Mouse (Mus musculus) midbrain, embryonic 10.5 days (tissue): ENCODE measurements at regions not wholly inside any gene's neighbourhood (a gene's known extent, or its start where the extent isn't known, plus 50 kb on each side); places are given as distances from the start of the nearest gene placed in this dataset.

Experiments
- DNase-seq: peaks from one replicate; pipeline ENCODE4 v3.0.0-alpha.2; 2017; ENCODE audit warnings: low spot score
- H3K27ac ChIP-seq: fragments of 300-500 bp; sonication (generic); replicated peaks from 2 replicates; pipeline ENCODE4 v1.5.1; 2016; ENCODE audit warnings: mild to moderate bottlenecking
- H3K27me3 ChIP-seq: fragments of 300-500 bp; sonication (generic); 2 replicates; pipeline ENCODE4 v1.6.1; 2016; ENCODE audit warnings: low read depth, mild to moderate bottlenecking; ENCODE audit not compliant: poor library complexity, severe bottlenecking
- H3K36me3 ChIP-seq: fragments of 300-500 bp; sonication (generic); 2 replicates; pipeline ENCODE4 v1.6.1; 2016; ENCODE audit warnings: mild to moderate bottlenecking, moderate library complexity
- H3K4me1 ChIP-seq: fragments of 300-500 bp; sonication (generic); 2 replicates; pipeline ENCODE4 v1.6.1; 2016
- H3K4me3 ChIP-seq: fragments of 300-500 bp; sonication (generic); 2 replicates; pipeline ENCODE4 v1.5.1; 2016; ENCODE audit warnings: mild to moderate bottlenecking, moderate library complexity
- H3K9me3 ChIP-seq: fragments of 300-500 bp; sonication (generic); replicated peaks from 2 replicates; pipeline ENCODE4 v1.6.1; 2016; ENCODE audit warnings: mild to moderate bottlenecking
- WGBS: fragments of 180-500 bp; shearing (Covaris S2); methylation state at CpG from one replicate; pipeline ENCODE4 v1.1.7; 2016; 5-methylcytosine and 5-hydroxymethylcytosine counted together

DNA sequence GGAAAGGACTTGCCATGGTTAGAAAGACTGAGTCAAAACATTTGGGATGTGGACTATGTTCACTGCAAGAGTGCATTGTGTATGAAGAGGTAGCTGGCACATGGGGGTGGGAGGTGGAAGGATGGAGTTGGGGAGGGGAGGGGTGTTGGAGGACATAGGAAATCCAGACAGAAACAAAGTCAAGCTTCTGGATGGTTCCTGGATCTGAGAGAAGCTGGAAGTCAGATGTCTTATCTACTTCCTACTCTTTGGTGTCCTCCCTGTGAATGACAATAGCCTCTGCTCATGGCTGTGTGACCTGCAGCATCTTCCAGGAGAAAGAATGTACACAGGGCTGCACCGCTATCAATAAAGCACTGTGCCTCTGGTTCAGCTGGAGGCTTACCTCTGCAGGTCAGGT lies 491.3 kb downstream of the Rnf144a start:
- Histone ChIP-seq H3K36me3 (no peaks in the 10 kb centered on the region), H3K4me1 (peaks cover 8% of the 10 kb centered on the region), H3K27ac (no peak overlapping the region), H3K9me3 (no peaks in the 10 kb centered on the region), H3K27me3 (no peaks in the 10 kb centered on the region), H3K4me3 (no peak overlapping the region)
- DNase-seq: no peak
- 93% methylated on average over 1 of the region's 1 CpGs for WGBS

- WGBS: 84% methylated on average over 1 of the region's 1 CpGs
- H3K4me3 ChIP-seq: no peak overlapping the region
- no peaks in the 10 kb centered on the region for H3K9me3 ChIP-seq
- no peaks in the 10 kb centered on the region for H3K36me3 ChIP-seq
- no peak overlapping the region for H3K27ac ChIP-seq
- no peak for DNase-seq
- no peaks in the 10 kb centered on the region for H3K4me1 ChIP-seq
- H3K27me3 ChIP-seq: no peaks in the 10 kb centered on the region
Measured at GRCm38 (mm10) chr12:25905614-25906013, 509.4 kb downstream of the Rnf144a start.

- Histone ChIP-seq H3K27ac (no peak overlapping the region), H3K36me3 (no peaks in the 10 kb centered on the region), H3K4me1 (peaks cover 7% of the 10 kb centered on the region), H3K9me3 (no peaks in the 10 kb centered on the region), H3K4me3 (no peak overlapping the region), H3K27me3 (no peaks in the 10 kb centered on the region)
- DNase-seq: no peak
- WGBS: 44% methylated on average over 3 of the region's 3 CpGs
Measured at GRCm38 (mm10) chr12:25896543-25896942, 518.5 kb downstream of the Rnf144a start.

- 63% methylated on average over 1 of the region's 1 CpGs for WGBS
- Histone ChIP-seq H3K27me3 (no peaks in the 10 kb centered on the region), H3K4me3 (no peak overlapping the region), H3K9me3 (no peaks in the 10 kb centered on the region), H3K36me3 (no peaks in the 10 kb centered on the region), H3K4me1 (peaks cover 7% of the 10 kb centered on the region), H3K27ac (no peak overlapping the region)
- no peak for DNase-seq
Measured at GRCm38 (mm10) chr12:25895691-25896090, 519.4 kb downstream of the Rnf144a start.

DNA sequence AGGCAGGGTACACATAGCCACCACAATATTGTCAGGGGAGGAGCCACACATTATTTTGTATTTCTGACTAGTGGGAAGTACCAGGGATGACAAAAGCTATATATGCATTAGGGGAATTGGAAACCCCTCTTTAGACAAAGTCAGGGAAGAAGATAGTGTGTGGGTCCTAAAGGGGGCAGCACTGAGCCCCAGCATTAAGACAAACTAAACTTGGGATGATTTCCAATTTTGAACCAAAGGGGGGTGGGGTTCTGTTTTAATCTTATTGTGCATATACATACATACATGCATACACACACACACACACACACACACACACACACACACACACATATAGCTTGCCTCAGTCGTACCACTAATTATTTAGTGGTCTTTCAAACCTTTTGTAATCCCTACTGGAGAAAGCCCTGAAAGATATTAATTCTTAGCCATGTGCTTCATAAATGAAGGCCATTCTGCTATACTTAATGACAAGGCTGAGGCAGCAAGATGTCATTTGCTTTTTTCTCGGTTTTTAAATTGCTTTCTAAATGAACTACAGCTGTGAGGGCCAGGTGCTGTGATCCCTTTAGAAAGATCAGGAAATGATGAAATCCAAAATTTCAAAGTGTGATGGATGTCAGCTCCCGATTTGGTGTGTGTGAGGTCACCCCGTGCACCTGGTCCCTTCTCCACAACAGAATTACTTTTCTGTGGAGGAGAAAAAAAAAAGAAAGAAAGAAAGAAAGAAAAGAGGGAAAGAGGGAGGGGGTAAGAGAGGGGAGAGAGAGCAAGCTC lies 523.5 kb downstream of the Rnf144a start:
- no peak overlapping the region for H3K27ac ChIP-seq
- no peaks in the 10 kb centered on the region for H3K27me3 ChIP-seq
- WGBS: 76% methylated on average over 4 of the region's 4 CpGs
- no peak overlapping the region for H3K4me3 ChIP-seq
- no peak for DNase-seq
- peaks cover 5% of the 10 kb centered on the region for H3K4me1 ChIP-seq
- no peaks in the 10 kb centered on the region for H3K36me3 ChIP-seq
- no peaks in the 10 kb centered on the region for H3K9me3 ChIP-seq

- no peak for DNase-seq
- no peaks in the 10 kb centered on the region for H3K9me3 ChIP-seq
- no peaks in the 10 kb centered on the region for H3K4me1 ChIP-seq
- WGBS: 81% methylated on average over 1 of the region's 1 CpGs
- no peak overlapping the region for H3K4me3 ChIP-seq
- no peaks in the 10 kb centered on the region for H3K27me3 ChIP-seq
- no peaks in the 10 kb centered on the region for H3K36me3 ChIP-seq
- no peak overlapping the region for H3K27ac ChIP-seq
Measured at GRCm38 (mm10) chr12:25890722-25891121, 524.3 kb downstream of the Rnf144a start.

- no peak for DNase-seq
- WGBS: 86% methylated on average over 5 of the region's 5 CpGs
- H3K9me3 ChIP-seq: no peaks in the 10 kb centered on the region
- H3K4me3 ChIP-seq: no peak overlapping the region
- no peak overlapping the region for H3K27ac ChIP-seq
- no peaks in the 10 kb centered on the region for H3K27me3 ChIP-seq
- no peaks in the 10 kb centered on the region for H3K36me3 ChIP-seq
- H3K4me1 ChIP-seq: no peaks in the 10 kb centered on the region
Measured at GRCm38 (mm10) chr12:25883771-25884171, 531.3 kb downstream of the Rnf144a start.

DNA sequence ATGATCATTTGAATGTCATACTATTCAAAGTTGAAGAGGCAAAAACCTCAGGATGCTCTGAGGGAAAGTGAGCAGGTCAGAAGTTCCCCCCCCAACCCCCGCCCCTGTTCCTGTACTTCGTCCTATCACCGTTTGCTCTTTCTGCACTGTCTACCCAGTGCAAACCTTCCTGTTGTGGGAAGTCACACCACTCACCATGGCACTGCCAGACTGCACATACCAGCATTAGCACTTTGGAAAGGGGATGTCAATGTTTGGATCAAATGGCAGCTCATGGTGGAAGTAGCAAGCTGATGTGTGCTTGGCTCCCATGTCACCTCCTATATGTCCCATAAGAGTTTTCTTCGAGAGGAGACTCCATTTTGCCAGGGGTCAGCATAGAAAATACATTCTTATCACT lies 543.2 kb downstream of the Rnf144a start:
- Histone ChIP-seq H3K4me3 (no peak overlapping the region), H3K36me3 (no peaks in the 10 kb centered on the region), H3K4me1 (peaks cover 10% of the 10 kb centered on the region), H3K27ac (peak overlapping the region; percentile 46; the same call in 1 of the 2 replicates), H3K9me3 (no peaks in the 10 kb centered on the region), H3K27me3 (no peaks in the 10 kb centered on the region)
- WGBS: 86% methylated on average over 4 of the region's 4 CpGs
- no peak for DNase-seq

DNA sequence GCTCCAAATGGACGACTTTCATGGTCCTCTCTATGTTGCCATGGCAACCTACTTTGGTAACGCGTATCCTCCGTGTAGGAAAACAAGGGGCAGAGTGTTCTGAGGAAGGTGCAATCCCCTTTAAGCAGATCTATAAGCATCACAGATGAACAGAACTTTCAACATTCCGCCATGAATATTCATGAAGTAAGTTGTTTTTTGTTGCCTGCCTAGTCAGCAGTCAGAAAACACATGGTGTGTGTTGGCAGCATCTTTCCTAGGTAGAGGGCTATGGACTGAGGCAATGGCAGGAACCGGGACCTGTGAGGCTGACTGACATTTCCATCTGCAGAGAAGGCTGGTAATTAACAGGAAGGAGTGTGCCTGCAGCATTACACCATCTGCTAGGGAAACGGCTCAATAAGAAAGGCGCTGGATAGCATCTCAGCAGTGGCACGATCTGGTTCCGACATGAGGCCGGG lies 544.0 kb downstream of the Rnf144a start:
- Histone ChIP-seq H3K4me3 (no peak overlapping the region), H3K9me3 (no peaks in the 10 kb centered on the region), H3K27me3 (no peaks in the 10 kb centered on the region), H3K4me1 (peaks cover 10% of the 10 kb centered on the region), H3K36me3 (no peaks in the 10 kb centered on the region), H3K27ac (peak overlapping the region; percentile 46; the same call in 1 of the 2 replicates)
- DNase-seq: no peak
- 68% methylated on average over 11 of the region's 11 CpGs for WGBS

DNA sequence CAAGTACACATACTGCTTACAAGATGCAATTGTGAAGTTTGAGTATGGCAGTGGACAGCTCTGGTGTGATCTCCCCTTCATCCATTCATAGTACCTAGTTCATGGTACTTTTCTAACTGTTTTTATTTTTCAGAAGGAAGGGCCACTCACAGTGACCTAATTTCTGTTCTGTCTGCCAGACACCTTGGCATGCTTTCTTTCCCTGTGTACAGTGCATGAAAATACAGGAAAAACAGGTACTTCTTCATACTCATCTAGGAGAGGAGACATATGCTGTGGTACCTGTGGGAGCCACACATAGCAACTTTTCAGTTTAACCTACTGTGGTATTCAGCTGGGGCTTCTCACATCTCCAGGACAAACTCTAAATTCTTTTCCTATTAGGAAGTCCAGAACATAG lies 545.2 kb downstream of the Rnf144a start:
- no peaks in the 10 kb centered on the region for H3K36me3 ChIP-seq
- no peak overlapping the region for H3K27ac ChIP-seq
- peaks cover 10% of the 10 kb centered on the region for H3K4me1 ChIP-seq
- no peaks in the 10 kb centered on the region for H3K27me3 ChIP-seq
- DNase-seq: no peak
- H3K9me3 ChIP-seq: no peaks in the 10 kb centered on the region
- no peak overlapping the region for H3K4me3 ChIP-seq

GRCm38 (mm10) chr12:25865063-25865462 lies 550.0 kb downstream of the Rnf144a start:
- H3K9me3 ChIP-seq: no peaks in the 10 kb centered on the region
- no peak overlapping the region for H3K27ac ChIP-seq
- H3K4me1 ChIP-seq: no peaks in the 10 kb centered on the region
- no peak overlapping the region for H3K4me3 ChIP-seq
- WGBS: 92% methylated on average over 3 of the region's 3 CpGs
- no peaks in the 10 kb centered on the region for H3K36me3 ChIP-seq
- DNase-seq: no peak
- no peaks in the 10 kb centered on the region for H3K27me3 ChIP-seq

GRCm38 (mm10) chr12:25864113-25864852 lies 550.8 kb downstream of the Rnf144a start:
- no peaks in the 10 kb centered on the region for H3K27me3 ChIP-seq
- H3K4me1 ChIP-seq: no peaks in the 10 kb centered on the region
- H3K9me3 ChIP-seq: no peaks in the 10 kb centered on the region
- H3K27ac ChIP-seq: no peak overlapping the region
- H3K36me3 ChIP-seq: no peaks in the 10 kb centered on the region
- no peak for DNase-seq
- 74% methylated on average over 7 of the region's 7 CpGs for WGBS
- no peak overlapping the region for H3K4me3 ChIP-seq

GRCm38 (mm10) chr12:25861100-25861499 lies 554.0 kb downstream of the Rnf144a start:
- WGBS: 88% methylated on average over 3 of the region's 3 CpGs
- H3K4me3 ChIP-seq: no peak overlapping the region
- no peak overlapping the region for H3K27ac ChIP-seq
- H3K9me3 ChIP-seq: no peaks in the 10 kb centered on the region
- H3K4me1 ChIP-seq: no peaks in the 10 kb centered on the region
- H3K36me3 ChIP-seq: no peaks in the 10 kb centered on the region
- DNase-seq: no peak
- no peaks in the 10 kb centered on the region for H3K27me3 ChIP-seq
